Mouse (Mus musculus) gastrocnemius, postnatal 14 days (tissue): Measurements from ENCODE around the gene Chst15. TPM values are rescaled to one million over a fixed set of nuclear protein-coding genes. Genes with fewer than 3 reads are reported as not detected.

Experiments used
- DNase-seq: peaks from one replicate; pipeline ENCODE4 v3.0.0; 2021; ENCODE audit warnings: mixed read lengths
- intact Hi-C: fragments of 180-260 bp; cut with DNase I; formaldehyde crosslinking; loops from one replicate; pipeline ENCODE4 v1.15.1; 2025; ENCODE audit warnings: low total_unique reads
- total RNA-seq, 2 experiments: library from RNA; stranded (reverse); gene quantifications; 2 replicates each; pipeline ENCODE4 v1.2.3; 2021

Gene Chst15
- total RNA-seq, 2 experiments from 2014 or later = 5.8 to 8.4 TPM

DNA sequence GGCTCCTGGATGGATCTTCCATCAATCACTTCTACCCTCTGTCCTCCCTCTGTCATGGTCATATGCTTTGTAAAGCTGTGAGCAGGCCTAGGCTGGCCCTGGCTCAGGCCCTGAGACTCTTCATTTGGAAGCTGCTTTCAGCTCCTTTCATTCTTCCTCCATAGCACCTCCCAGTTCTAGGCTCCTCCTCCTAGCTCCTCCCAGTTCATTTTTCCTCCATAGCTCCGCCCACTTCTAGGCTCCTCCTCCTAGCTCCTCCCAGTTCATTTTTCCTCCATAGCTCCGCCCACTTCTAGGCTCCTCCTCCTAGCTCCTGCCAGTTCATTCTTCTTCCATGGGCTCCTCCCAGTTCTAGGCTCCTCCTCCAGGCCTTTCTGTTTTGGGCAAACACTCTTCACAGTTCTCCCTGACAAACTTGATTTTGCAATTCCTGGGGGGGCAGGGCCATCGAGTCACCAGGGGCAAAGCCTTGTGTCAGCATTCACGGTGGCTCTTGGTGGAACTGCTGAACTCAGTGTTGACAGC lies 74.3 kb downstream of the Chst15 start:
- intact Hi-C loops = no loop called here
- peak; percentile 43 for DNase-seq

DNA sequence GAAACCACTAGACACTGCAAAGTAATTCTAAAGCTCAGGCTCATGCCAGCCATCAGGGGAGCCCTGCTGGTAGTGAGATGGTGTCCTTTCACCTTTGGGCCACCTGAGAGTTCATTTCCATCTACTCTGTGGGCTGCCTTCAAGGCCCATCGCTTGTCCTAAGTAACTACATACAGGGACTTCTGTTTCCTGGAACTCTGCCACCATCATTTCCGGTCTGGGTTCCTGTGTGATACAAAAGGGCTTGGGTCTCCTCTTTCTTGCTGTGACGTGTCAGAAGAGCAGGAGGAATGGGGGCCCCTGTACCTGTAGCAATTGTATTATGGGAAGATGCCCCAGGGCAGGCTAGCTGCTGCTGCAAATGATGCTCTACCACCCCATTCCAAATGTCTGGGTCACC lies 78.1 kb downstream of the Chst15 start:
- DNase-seq = no peak
- intact Hi-C loops = no loop called here

DNA sequence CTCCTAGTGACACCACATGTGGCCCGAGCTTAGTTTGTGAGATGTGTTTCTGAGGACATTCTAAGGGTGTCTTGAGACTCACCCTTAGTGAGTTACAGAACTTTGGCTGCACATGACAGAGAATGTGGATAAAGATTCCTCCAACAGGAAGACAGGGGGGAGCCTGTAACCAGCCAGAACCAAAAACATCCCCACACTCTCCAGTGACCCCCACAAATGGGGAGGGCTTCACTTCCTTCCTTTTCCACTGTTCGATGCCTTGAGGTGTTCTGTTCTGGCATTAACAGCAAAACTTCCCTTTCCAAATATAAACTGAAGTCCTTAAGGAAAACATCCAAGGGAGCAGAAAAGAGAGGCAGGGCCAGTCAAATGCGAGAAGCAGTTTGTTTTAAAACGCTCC lies 79.8 kb downstream of the Chst15 start:
- DNase-seq = no peak
- intact Hi-C loops = no loop called here

DNA sequence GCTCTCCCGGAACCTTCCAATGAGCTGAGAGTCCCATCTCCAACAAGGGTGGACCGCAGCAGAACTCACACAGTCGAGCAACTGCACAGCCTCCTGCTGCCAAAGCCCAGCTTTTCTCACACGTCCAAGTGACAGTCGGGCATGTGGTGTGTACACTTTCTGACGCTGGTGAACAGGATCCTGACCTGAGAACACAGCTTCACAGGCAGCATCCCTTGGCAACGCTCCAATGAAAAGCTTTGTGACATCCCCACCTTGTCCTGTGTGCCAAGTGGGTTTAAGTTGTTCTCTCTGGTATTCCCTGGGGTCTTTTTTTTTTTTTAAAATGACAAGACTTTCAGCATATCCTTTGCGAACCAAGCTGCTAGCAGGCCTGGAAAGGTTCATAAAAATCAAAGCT lies 80.2 kb downstream of the Chst15 start:
- intact Hi-C loops = no loop called here

DNA sequence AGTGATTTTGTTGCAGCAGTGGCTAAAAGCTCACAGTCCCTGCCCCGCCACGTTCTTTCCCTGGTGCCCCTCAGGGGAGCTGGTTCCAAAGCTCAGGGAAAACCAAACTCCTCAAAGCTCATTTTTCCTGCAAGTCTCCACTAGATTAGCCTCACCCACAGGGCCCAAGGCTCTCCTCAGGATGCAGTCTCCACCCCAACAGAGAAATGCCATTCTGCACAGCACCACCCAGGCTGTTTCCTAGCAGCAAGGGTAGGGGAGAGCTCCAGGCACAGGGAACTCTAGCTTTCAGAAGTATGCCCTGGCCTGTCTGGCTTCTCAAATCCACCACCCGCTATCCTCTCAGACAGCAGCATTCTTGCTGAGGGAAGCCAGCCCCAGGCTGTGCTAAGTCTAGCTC lies 82.8 kb downstream of the Chst15 start:
- no peak for DNase-seq
- intact Hi-C loops = no loop called here

More for the DNA sequence above, 80.2 kb downstream of the Chst15 start:
- no peak for DNase-seq

DNA sequence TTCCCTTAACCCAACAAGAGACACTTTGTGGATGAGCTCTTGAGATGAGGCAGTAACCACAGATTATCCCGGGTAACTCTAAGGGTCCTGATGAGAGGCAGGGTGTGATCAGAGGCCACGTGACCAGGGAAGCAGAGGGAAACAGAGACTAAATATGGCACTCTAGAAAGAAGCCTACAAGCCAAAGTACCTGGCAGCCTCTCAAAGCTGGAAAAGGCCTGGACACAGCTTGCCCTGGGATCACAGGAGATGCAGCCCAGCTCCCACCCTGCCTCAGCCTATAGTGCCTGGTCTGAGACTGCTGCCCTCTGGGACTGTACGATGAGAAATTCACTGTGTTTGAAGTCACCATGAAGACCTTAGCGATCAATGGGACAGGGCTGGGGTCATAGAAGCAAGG lies 83.3 kb downstream of the Chst15 start:
- no peak for DNase-seq
- intact Hi-C loops = no loop called here

DNA sequence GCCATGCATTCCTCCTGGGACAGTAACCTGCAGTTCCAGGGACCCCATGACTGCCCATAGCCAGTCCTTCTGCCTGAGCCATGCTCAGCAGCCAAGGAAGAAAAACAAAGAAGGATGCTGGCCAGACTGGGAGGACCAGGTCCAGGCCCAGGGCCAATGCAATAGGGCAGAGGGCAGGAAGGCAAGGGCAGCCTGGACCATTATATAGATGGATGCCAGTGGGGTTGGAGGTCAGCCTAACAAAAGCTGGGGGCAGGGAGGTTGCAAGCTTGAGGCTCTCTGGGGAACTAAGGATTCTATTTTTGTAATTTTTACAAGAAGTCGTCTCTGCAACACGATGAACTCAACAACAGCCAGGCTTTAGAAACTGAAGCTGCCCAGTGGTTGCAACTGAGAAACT lies 84.1 kb downstream of the Chst15 start:
- DNase-seq = no peak
- intact Hi-C loops = no loop called here

DNA sequence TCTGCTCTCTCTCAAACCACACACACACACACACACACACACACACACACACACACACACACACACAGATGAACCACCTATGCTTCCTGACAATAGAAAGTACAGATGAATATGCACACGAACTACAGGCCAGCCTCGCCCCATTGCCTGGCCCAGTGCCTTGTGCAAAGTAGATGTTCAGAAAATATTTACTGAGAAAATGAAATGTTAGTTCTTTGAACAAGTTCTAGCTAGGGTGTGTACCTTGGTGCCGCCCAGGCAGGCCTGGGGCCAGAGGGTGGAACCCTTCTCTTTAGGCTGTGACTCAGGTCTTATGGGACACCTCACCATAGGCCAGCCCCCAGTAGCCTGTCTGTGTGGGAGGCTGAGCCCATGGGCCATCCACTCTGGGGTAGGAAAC lies 85.6 kb downstream of the Chst15 start:
- intact Hi-C loops = no loop called here
- DNase-seq = no peak

DNA sequence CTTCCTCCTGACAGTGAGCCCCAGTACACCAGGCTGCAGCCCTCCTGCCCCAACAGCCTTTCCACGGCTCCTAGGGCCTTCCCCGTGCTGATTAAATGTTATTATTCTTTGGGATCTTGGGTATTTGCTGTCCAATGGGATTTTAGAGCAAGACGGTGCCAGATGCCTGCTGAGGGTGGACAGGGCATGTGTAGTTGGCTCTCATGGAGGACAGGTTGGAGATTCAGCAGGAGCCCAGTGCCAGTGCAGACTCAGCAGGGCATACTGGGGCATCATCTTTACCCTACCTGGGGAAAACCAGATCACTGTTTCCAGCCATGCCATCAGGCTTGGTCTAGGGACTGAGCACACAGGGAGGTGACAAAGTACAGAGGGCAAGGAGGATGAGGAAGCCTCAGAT lies 86.1 kb downstream of the Chst15 start:
- intact Hi-C loops = no loop called here
- DNase-seq = no peak

DNA sequence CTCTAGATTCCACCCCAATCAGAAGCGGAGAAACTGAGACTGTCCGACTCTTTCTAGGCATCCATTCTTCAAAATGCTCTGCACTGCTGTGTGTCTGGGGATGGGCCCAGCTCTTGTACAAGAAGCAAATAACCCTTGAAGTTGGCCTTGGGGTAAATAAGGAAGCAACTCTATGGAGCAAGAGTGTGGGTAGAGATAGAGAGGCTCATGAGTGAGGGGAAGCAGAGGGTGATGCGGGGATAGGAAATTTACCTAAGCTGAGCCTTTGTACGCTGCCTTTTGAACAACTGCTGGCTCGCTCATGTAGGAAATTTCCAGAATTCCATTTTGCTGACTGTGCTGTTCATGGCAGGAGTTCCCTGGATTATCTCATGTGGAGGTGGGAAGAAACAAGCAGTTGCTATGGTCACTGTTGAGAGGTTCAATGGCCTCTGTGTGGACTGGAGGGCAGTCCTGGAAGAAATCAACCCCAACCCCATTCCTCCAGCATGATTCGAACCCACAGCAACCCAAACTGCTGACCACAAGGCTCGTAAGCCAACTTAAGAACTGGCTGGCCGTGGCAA lies 89.9 kb downstream of the Chst15 start:
- intact Hi-C loops = loop anchor here (2.0 to 5.0 kb wide), 3 partner anchors 90 to 325 kb away; partner anchors contain the start of gene Chst15
- no peak for DNase-seq

DNA sequence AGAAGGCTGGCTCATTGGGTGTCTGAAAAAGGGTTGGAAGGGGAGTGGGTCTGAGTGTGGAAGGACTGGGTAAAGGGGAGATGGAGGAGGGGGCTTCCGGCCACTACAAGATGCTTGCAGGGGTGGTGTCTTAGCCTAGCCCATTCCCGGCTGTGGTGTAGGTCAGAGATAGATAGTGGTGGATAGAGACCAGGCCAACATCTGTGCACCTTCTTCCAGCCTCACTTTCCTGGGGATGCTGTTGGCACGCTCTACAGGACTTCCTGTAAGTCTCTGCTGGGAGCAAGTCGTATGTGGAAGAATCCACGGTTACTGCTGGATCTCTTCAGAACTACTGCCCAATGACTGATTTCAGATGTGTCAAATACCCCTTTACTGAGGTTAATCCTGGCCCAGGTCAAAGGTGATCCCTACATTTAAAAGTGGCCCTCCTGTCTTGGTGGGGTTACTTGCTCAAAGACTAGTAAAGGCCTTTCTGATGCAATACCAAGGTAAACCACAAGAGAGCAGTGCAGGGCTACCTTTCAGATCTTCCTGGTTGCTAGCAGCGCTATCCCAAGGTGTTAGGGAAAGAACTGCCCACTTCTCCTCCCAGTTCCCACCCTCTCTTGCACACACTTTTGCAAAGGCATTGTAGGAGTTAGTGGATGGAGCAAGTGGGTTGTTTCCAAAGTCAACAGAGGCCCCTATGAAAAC lies 90.5 kb downstream of the Chst15 start:
- DNase-seq = peak; percentile 71
- intact Hi-C loops = loop anchor here (2.0 to 5.0 kb wide), 3 partner anchors 91 to 326 kb away; partner anchors contain the start of gene Chst15

DNA sequence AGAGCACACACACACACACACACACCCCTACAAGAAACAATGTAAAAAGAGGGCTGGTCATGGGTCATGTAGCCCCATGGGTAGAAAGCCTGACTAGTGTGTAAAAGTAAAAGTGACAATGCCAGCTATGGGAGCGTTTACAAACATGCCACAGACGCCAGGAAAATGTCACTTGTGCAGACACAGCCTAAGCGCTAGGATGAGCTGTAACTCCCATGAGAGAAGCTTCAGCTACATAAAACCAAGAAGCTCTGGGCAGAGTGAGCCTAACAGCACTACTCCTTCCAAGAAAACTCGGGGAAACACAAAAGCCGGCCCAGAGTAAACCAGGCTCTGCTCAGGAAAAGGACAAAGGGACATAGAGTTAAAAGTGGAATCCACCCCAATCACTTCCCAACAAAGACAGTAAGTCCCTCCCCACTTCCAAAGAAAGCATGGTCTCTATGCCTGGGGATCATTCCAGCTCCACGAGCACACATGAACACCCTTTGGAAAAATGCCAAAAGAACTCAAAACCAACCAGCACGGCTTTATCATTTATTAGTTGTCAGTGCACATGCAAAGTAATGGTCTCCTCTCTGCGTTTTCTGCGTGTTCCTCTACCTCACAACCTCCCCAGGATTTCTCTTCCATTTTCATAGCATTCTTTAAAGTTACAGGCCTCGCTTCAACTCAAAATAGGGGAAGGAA lies 93.4 kb downstream of the Chst15 start:
- intact Hi-C loops = no loop called here
- no peak for DNase-seq

DNA sequence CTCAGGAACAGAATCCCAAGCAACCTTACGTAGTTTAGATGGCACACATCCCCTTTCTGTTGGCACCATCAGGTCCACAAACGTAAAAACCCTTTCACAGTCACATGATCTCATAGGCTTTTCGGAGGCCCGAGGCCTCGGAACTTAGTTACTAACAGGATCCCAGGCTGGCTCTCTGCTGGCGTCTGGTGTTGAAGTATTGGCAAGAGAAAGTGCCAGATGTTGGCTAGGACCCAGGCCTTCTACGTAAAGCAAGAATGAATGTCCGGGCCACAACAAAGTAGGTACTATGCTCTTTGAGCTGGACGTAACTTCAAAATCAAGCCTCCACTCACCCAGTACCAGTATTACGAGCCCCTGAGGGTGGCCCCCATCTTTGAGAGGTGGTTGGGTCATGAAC lies 103.0 kb downstream of the Chst15 start:
- intact Hi-C loops = loop anchor here (10.0 kb wide), 1 partner anchor 59 kb away; the partner anchor contains the start of gene Cpxm2
- no peak for DNase-seq

DNA sequence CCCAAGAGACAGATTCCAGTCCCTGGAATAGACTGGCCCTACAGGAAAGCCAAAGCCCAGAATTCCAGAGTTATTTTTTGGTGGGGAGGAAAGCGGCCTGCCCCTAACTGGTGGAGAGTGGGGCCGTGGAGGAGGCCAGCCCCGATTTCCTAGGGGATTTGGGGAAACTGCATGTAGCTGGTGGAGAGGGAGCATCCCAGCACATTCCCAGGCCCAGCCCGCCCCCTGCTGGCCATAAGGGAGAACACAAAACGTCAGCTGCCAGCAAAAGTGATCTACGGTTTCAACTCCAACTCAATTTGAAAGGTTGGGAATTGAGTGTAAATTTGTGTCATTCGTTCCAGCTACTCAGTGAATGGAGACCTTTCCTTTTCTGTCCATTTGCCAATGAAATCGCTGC lies 103.6 kb downstream of the Chst15 start:
- DNase-seq = peak; percentile 72
- intact Hi-C loops = loop anchor here (2.0 to 10.0 kb wide), 2 partner anchors 59 to 315 kb away; partner anchors contain the start of gene Cpxm2

DNA sequence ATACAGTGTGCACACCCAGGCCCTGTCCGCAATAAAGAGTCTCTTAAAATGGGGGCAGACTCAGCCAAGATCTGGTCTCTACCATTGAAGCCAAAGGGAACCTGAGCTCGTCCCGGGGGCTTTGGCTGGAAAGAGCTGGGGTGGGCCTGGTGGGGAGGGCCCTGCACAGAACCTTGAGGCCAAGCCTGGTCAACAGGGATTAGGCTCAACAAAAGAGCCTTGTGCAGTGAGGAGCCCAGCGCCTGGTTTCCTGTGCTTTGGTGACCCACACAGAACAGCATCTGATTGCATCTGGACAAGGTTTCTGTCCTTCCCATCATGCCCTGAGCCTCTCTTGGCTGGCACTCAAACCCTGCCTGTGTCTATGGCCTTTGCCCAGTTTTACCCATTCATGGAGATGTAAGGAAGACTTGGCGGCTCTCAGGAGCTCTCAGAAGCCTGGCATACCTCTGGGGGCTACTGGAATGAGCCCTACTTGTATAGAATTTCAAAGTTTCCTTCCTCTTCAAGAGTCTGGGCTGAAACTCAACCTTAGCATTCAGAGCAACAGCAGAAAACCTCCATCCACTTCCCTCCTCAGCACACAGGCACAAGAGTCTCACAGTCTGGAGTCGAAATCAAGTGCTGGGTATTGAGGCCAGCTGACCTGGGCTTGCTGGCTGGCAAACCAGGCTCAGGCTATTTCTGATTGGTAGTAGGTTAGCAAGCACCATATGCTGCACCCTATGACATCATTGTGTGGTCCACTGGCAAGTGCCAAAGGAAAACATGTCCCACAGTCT lies 104.9 kb downstream of the Chst15 start:
- intact Hi-C loops = loop anchor here (2.0 to 10.0 kb wide), 2 partner anchors 57 to 313 kb away; partner anchors contain the start of gene Cpxm2
- peak; percentile 31 for DNase-seq

DNA sequence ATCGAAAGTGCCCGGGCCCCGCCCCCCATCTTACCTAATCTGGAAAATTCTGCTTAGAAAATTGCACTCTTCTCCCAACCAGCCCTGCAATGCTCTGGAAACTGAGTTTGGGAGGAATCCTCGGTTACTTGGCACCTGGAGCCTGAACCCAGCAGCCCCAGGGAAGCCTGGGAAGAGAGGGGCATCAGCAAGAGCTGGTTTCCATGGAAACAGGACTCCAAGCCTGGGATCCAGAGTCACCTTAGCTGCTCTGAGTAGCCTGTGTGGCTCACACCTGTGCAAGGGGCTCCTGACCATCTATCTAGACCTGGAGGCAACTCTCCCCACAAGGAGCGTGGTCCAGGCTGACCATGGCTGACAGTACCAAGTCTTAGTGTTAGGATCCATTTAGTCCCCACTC lies 106.4 kb downstream of the Chst15 start:
- DNase-seq = no peak
- intact Hi-C loops = loop anchor here (10.0 kb wide), 1 partner anchor 56 kb away; the partner anchor contains the start of gene Cpxm2

DNA sequence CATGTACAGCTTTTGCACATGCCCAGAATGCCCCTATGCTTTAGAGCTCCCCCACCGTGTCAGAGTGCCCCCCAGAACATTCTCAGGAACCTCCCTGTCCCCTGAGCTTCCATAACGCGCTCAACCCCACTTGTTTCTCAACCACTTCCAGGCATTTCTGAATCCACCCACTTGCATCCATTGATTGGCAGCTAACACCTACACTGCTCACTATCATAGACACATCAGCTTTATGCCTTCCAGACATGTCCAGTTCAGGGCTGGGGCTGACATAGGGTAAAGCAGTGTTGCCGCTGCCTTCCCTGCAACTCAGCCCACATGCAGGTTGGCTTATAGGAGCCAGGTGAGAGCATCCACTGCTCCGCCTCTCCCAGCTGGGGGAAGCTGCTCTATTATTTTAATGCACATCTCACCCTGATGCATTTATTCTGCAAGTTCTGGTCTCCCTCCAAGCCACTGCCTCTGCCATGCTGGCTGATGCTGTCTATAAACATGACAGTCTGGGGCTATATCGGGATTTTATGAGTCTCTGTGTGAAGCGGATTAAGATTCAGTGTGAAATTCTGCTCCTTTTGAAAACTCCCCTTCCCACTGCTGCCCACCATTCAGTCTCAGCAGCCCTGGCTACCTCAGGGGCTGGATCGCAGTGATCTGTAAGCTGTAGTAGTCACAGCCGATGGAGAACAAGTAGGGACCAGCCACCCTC lies 107.9 kb downstream of the Chst15 start:
- DNase-seq = no peak
- intact Hi-C loops = loop anchor here (10.0 kb wide), 1 partner anchor 114 kb away; no protein-coding TSS in a partner anchor

DNA sequence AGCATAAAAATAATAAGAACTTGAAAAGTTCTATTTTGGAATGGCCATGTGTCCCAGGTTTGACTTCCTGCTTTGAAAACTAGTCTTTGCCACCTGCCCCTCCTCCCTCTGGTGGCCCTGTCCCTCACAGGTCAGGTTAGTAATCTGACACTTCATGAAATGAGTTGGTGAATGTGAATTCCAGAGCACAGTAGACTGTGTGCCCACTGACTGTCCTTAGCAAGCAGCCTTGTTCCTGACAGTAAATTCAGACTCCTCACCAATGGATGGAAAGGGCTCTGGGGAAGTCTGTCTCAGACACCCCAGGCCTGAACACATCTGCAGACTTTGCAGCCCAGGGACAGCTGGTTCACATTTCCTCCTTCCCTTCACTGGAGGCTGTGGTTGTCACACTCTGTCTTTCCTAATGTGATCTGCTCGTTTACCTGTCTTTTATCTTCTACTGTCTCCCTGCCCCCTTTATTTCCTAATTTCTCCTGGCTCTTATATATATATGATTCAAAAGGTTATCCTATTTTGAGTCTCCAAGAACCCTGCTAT lies 112.9 kb downstream of the Chst15 start:
- no peak for DNase-seq
- intact Hi-C loops = loop anchor here (10.0 kb wide), 1 partner anchor 109 kb away; no protein-coding TSS in a partner anchor
